Mouse (Mus musculus) A20 (cell line): ENCODE results near the gene Cd164.

Experiments used
- DNase-seq: peaks from one replicate; pipeline ENCODE4 v3.0.0-alpha.2; 2011; ENCODE audit warnings: low read depth, low spot score

The Cd164 gene

GRCm38 (mm10) chr10:41500941-41501340, 18.3 kb upstream of the Cd164 start:
- DNase-seq, result no peak

DNA sequence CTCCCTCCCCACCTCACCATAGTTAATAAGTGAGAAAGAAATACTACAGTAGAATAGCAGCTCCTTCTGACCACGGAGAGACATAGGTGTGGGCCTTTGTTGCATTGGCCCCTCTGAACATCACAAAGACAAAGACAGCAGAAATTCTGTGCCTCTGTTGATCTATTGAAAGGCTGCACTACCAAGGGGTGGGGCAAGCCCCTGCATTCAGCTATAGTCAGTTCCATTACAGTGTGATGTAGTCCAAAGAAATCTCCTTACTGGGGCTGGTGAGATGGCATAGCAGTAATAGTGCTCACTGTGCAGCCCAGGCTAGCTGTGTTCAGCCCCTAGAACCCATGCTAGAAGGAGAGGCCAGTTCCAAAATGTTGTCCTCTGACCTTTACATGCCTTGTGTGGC, 14.2 kb upstream of the Cd164 start:
- no peak for DNase-seq

DNA sequence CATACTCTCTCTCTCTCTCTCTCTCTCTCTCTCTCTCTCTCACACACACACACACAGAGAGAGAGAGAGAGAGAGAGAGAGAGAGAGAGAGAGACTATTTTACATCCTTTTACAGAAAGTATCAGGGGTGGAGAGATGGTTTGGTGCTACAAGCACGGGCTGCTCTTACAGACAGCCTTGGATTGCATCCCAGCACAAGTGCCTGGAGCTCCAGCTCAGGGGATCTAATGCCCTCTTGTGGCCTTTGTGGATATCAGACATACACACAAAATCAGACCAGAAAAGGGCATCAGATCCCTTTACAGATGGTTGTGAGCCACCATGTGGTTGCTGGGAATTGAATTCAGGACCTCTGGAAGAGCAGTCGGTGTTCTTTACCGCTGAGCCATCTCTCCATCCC, 13.8 kb upstream of the Cd164 start:
- DNase-seq, result peak; percentile 77

DNA sequence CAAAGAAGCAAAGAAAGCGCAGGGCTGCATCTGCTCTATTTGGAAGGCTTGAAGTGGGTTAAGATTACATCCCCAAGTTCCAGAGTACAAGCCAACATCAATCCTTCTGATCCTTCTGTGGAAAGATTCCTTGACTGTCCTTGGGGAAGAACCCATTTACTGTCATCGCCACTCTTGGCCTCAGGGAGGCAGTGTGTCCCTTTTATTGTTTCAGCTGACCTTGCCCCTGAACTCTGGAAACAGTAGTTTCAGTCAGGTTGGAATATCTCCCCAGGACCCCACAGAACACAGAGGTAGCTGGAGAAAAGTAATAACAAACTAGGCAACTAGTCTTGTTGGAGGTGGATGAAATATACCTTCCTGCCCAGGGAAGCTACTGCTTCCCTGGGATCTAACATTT, 10.1 kb upstream of the Cd164 start:
- peak; percentile 47 for DNase-seq

- DNase-seq, result no peak
Measured at GRCm38 (mm10) chr10:41514301-41514700, 4.9 kb upstream of the Cd164 start.

GRCm38 (mm10) chr10:41514921-41515320, 4.3 kb upstream of the Cd164 start:
- no peak for DNase-seq

DNA sequence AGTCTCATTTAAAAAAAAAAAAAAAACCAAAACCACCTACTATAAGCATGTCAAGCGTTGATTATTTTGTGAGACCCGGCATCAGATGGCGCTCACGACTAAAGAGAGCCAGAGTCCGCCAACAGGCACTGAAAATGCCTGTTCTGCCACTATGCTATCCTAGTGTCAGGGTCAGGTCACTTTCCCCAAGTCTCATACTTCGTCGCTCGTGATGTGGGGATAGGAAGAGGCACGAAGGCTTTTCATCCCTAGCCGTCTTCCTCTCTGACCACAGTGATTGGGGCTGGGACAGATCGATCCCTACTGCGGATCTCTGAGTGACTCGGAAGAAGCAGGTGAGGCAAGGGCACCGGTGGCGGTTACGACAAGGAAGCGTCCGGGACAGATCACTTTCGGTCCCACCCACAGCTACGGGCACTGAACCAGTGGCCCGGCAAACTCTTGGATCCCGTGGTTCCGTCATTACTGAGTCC, 670 bp upstream of the Cd164 start:
- peak; percentile 97 for DNase-seq

DNA sequence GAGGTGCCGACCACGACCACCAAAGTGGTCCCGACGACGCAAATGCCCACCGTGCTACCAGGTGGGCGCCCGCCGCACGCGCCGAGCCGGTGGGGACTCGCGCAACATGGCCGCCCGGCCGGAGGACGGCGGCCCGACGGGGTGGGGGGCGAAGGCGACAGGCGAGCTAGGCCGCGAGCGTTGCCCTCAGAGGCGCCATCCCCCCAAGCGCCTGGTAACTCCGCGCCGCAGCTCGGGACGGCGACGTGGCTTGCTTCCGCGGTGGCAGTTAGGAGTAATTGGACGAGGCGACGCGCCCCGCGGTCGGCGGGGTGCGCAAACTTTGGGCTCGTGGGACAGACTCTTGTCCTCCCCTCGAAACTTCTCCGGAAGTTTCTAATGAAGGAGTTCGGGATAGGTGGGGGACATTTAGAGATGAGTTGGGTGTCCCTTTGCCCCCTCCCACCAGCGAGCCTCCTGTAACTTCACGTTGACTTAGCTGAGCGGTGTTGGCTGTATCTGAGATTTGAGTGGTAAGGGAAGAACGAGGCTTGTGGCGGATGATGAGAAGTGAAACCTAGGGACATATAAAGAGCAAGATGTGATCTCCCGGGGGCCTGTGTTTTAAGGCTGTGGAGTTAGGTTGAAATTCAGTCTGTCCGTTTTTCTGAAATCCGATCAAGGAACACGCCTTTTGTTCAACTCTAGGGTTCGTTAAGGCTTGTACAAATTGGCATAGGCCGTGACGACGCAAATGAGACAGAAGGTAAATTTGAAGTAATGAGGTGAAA, 611 bp downstream of the Cd164 start:
- DNase-seq, result peak; percentile 88

DNA sequence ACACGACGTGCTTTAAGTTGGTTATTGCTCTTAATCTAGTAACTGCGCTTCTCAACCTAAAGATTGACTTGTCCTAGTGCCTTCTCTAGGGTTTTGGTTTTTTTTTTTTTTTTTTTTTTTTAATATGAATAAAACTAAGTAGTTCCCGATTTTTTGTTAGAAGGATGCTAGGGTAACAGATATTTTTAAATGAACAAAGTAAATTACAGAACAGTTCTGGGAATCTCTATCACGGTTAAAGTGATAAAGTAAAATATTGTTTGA, 1.1 kb downstream of the Cd164 start:
- no peak for DNase-seq

- DNase-seq, result no peak
Measured at GRCm38 (mm10) chr10:41523386-41523785, 4.2 kb downstream of the Cd164 start.

DNA sequence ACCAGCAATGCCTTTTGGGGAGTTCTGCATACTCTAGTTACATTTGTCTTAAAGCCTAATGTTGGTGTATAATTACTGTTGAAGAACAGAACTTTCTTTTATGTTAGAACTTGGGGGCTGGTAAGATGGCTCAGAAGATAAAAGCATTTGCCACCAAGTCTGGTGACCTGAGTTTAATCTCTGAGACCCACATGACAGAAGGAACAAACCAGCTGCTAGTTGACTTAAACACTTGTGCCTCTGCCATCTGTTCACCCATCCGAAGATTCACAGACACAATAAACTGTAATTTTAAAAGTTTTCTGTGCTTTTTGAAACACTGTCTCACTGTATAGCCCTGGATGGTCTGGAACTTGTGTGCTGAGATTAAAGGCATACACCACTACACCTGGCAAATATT, 6.5 kb downstream of the Cd164 start:
- DNase-seq, result no peak

DNA sequence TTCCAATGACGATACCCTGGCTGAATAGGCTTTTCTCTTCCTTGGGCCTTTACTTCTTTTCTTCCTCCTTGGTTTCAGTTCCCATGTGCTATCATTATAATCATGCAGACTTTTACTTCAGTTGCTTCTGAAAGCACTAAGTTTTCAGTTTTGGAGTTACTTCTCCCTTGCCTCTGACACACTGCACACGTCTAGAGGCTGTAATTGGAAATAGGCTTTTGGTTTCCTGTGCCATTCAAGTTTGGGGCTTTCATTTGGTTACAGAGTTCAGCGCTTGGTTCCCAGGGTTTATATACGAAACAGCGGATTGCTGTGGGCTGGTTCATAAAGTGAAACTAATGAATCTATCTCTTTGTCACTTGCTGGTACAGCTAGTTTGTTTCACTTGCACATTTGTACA, 10.8 kb downstream of the Cd164 start:
- peak; percentile 63 for DNase-seq

GRCm38 (mm10) chr10:41535991-41536390, 16.8 kb downstream of the Cd164 start:
- no peak for DNase-seq

DNA sequence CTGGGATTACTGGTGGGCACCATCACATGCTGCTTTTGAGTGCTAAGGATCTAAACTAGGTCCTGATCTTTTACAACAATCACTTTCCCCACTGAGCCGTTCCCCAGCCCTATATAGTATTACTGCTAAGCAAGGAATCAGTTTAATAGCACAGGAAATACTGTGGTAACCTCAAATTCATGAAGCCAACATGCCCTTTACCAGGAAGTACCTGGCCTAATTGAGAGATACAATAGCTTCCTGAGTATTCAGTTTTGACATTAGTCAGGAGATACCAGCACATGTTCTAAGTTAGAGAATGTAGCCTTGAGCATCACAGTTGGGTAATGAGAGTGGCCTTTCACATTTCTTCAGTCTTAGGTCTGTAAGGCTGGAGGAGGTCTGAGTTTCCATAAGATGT, 17.5 kb downstream of the Cd164 start:
- DNase-seq, result no peak

GRCm38 (mm10) chr10:41537226-41537982, 18.2 kb downstream of the Cd164 start:
- DNase-seq, result no peak

- DNase-seq, result no peak
Measured at GRCm38 (mm10) chr10:41537983-41538330, 18.7 kb downstream of the Cd164 start.

GRCm38 (mm10) chr10:41538986-41539385, 19.8 kb downstream of the Cd164 start:
- DNase-seq, result no peak

- no peak for DNase-seq
Measured at GRCm38 (mm10) chr10:41542057-41542456, 22.8 kb downstream of the Cd164 start.

- no peak for DNase-seq
Measured at GRCm38 (mm10) chr10:41543439-41543838, 24.2 kb downstream of the Cd164 start.

DNA sequence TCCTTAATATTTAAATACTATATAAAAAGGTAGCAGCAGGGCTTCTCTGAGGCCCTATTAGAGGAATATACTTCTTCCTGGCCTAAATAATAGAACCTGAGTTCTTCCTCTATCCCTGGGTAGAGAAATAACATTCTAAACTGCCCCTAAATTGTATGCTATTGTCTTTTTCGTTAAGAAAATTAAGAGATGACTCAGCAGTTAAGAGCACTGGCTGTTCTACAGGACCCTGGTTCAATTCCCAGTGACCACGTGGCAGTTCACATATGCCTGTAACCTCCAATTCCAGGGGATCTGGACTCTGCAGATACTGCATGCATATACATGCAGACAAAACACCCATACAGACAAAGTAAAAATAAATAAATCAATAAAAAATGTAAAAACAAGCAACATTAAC, 24.6 kb downstream of the Cd164 start:
- DNase-seq, result no peak

DNA sequence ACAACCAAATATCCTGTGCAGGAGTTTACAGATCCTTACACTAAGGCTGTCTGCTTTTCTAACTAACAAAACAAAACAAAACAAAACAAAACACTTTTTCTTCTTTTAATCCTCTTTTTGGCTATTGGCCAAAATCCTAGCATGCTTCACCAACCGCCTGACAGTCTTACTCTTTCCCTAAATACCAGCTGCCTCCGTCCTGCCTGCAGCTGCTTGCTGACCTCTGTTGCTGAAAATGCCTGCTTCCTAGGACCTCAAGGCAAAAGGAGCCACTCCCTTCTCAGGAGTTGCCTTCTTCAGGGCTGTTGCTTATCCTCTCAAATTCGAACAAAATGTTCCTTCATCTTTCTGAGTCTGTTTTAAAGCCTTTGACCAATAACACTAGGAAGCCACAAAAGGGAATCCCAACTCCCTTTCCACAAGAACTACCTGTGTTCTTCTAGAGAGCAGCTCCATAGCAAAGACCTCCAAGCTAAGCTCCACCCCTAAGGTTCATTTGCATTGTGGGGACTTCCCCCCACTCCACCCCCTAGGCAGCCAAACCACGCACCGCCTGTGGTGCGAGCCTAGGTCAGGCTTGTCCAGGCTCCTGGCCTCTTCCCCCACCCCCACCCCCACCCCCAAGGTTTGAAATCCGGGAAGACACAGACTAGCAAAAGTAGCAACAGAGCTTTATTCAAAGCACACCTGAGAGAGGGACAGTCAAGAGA, 25.4 kb downstream of the Cd164 start:
- DNase-seq, result peak; percentile 87

DNA sequence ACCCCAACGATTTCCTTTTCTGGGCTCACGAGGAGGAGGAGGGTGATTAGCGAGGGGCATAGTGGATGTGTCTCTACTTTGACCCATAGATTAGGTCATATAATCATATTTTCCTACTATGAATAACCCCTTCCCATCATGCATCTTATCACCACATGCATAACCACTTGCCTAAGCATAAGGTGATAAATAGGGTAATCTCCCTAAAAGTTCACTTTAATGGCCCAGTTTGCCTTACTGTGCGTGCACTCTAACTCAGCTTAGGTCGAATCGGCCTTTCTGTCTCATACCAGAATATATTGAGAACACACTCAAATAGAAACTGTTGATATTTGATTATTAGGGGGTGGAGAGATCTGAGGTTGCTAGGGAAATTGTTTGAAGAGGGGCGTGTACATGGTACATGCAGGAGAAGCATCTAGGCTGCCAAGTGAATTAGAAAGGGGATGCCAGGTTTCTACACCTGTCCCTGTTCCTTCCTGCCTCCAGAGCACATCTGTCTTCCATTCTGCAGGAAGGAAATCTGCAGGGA, 26.1 kb downstream of the Cd164 start:
- DNase-seq, result peak; percentile 81
